Mouse (Mus musculus) lung, postnatal 0 days (tissue): ENCODE data around the gene Il1rap.

ENCODE experiments used
- CTCF ChIP-seq: IDR thresholded peaks from 2 replicates; pipeline ENCODE4 v1.5.1; 2016; ENCODE audit warnings: antibody characterized with exemption, mild to moderate bottlenecking
- EP300 ChIP-seq: IDR thresholded peaks from 2 replicates; pipeline ENCODE4 v1.6.1; 2016; ENCODE audit warnings: antibody characterized with exemption, mild to moderate bottlenecking, control low read depth

- no peak for TF ChIP-seq CTCF
- TF ChIP-seq EP300, result no peak
Observed at GRCm38 (mm10) chr16:26604621-26605020, 23.1 kb downstream of the Il1rap start.
